Mouse (Mus musculus) mature B cell (primary cell): ENCODE measurements around the gene Pld3.

ENCODE experiments used
- in situ Hi-C: fragments of 300-500 bp; cut with MboI; formaldehyde crosslinking; loops from 2 replicates; pipeline ENCODE4 v1.14.3; 2019

The Pld3 gene

DNA sequence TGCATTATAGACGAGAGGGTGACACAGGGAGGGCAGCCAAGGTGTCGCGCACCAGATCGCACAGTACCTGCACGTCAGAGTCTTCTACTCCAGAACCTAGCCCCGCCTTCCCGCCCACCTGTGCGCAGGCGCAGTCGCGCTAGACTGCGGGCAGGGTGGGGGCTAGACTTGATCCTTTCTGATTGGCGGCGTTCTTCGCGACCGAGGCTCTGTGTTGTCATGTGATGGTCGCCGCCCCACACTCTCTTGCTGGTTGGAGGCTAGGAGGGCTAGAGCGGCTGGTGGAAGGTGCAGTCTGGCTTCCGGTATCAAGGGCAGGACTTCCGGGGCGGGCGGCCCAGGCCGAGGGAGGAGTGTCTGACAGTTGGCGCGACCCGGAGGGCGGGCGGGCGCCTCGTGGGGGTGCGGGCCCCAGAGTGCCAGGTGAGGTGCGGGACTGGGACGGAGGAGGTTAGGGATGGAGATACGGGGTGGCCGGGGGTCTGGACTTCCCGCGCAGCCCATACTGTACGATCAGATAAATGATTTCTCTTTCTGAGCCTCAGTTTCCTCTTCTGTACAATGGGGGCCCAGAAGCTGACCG lies at the start of gene Pld3, which contains the start of gene 2310022A10Rik:
TSS of gene Pld3 (minus strand) at position 288 of the 583 bp plus-strand sequence.
TSS of gene 2310022A10Rik (plus strand) at position 303 of the 583 bp plus-strand sequence.
- in situ Hi-C loops: no loop called here

DNA sequence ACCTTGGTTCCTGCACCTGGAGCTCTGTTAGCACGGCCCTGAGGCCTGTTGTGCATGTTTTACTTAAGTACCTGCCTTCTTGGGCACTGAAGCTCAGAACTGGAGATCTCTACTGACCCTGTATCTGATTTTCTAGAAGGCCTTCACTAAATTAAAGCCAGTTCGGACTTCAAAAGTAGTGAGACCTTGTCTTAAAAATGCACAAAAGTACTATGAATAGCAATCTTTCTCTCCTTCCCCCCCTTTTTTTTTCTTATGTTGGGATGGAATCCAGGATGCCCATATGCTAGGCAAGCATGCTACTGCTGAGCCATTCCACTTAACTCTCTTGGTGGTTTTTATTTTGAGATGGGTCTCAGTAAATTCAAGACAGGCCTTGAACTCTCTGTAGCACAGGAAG lies 49.1 kb upstream of the Pld3 start:
- in situ Hi-C loops: no loop called here

- in situ Hi-C loops: no loop called here
These were observed 48.6 kb upstream of the Pld3 start for GRCm38 (mm10) chr7:27601628-27602027.

DNA sequence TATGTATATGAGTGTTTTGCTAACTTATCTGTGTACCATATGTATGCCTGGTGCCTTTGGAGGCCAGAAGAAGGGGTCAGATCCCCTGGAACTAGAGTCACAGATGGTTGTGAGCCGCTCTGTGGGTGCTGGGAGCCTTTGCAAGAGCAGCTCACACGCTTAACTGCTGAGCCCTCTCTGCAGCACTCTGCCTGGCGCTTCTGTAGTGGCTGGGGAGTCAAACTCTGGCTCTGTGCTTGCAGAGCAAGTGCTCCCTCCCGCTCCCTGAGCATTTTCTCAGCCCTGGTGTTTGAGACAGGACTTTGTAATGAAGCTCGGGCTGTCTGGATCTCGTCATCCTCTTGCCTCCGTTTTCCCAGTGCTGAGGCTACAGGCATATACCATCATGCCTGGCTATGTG lies 45.0 kb upstream of the Pld3 start:
- in situ Hi-C loops: no loop called here

DNA sequence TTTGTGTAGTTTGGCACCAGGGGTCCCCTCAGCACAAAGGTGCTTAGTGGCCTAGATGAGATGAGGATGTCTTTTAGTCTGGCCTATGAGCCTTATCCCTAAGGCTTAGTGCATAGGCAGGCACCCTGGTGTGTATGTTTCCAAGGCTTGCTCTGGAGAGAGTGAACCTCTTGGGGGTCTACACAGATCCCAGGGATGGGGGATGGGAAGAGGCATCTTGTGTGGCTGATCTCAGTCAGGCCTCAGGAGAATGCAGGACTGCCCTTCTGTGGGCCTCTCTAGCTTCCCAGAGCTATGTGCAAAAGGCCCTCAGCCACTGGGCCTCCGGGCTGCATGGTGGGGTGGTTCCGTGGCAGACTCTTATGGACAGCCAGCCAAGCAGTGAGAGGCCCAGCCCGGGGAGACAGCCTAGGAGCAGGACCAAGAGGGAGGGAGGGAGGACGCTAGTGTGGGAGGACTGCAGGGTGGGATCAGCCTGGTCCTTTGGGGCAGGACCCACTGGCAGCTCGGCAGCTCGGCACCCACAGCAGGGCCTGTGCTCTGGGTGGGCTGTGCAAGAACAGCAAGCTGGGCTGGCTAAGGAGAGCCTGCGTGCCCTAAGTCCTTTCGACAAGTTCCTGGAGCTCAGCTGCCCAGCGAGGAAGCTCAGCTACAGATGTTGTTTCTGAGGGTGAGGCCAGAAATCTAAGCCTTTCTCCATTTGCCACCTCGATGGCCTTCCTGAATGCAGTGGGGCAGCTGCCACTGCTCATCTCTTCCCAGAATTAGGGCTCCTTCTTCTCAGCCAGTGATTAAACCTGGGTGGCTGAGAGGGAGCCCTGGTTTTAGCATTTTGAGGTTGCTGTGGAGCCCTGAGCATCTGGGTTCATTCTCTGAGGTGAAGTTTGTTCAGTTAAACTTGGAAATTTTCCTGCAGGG lies 43.8 kb upstream of the Pld3 start:
- in situ Hi-C loops: no loop called here

DNA sequence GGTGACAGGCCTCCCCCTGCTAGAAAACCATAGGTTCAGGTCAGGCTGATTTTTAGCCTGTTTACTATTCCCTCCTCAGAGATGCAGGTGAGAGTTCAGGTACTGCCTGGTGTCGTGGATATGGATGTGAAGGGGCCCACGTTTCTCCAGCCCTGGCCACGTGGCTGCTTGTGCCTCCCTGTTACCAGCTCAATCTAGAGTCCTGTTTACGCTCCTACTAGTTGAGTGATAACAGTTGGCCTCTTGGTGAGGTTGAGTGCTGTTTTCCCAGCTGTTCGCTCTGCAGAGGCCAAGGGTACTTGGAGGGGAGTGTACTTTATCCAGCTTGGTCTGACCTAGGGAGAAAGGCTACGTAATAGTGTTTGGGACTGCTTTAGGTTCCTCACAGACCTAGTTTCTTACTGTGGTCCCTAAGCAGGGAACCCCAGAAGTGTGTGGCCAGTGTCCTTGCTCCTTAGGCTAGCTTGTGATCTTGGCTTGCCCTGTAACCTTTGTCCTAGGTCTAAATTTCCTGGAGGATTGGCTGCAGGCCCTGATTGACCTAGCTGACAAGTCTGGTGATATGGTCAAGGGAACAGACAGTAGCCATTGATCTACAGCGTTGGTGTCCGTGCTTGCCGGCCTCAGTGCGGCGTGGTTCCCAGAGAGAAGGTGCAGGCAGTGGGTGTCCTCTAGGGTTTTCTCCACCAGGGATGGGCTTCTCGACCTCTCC lies 40.1 kb upstream of the Pld3 start:
- in situ Hi-C loops: no loop called here

GRCm38 (mm10) chr7:27592217-27592929 lies 39.4 kb upstream of the Pld3 start:
- in situ Hi-C loops: no loop called here

DNA sequence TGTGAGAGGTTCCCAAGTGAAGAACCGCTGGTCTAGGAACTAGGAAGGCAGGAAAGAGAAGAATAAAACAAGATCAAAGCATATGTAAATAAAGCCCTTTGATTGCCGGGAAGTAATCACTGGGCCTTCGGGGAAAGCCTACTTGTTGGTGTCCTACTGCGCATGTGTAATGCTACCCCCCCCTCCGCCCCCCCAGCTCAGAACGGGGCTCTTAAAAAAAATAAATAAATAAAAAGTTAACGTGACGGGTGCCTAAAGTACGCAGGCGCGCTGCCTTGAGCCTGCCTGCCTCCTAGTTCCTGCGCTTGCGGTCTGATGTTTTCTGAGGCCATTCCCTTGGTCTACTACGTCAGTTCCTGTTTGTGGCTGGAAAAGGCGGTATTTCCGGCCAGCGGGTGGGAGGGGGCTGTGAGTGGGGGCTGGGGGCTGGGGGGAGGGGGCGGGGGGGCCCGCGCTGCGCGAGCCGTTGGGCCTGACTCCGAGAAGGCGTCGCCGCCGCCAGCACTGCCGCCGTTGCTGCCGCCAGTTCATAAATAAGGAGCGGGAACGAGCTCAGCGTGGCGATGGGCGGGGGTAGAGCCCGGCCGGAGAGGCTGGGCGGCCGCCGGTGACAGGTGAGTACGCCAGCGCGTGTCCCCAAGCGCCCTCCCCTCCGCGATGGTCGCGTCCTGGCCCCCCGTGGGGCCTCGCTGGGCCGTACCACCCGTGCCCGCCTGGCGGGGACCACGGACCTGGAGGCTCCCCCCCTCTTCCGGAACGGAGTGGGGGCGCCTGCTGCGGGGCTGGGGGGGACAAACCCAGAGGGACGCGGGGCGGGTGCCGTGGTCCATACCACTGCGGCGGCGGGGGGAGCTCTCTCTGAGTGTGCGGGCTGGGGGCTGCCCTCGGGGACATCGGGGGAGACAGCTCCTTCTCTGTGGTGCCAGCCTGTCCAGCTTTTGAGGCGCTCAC lies 38.5 kb upstream of the Pld3 start, which contains the start of gene Akt2:
TSS of gene Akt2 (plus strand) at position 287 of the 951 bp plus-strand sequence.
- in situ Hi-C loops: no loop called here

DNA sequence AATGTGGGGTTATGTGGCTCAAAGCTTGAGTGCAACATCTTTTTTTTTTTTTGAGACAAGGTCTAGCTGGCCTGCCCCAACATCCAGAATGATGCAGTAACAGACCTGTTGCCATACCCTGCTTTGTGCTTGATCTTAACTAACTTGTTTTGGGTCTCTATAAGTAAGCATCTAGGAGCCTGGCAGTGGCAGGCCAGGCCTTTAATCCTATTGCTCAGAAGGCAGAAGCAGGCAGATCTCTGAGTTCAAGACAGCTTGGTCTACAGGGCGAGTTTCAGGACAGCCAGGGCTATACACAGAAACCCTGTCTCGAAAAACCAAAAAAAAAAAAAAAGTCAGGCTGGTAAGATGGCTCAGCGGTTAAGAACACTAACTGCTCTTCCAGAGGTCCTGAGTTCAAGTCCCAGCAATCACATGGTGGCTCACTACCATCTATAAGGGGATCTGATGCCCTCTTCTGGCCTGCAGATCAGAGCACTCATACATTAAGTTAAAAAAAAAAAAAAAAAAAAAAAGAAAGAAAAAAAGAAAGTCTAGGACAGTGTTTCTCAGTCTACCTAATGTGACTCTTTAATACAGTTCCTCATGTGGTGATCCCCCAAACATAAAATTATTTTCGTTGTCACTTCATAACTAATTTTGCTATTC lies 37.7 kb upstream of the Pld3 start:
- in situ Hi-C loops: no loop called here

DNA sequence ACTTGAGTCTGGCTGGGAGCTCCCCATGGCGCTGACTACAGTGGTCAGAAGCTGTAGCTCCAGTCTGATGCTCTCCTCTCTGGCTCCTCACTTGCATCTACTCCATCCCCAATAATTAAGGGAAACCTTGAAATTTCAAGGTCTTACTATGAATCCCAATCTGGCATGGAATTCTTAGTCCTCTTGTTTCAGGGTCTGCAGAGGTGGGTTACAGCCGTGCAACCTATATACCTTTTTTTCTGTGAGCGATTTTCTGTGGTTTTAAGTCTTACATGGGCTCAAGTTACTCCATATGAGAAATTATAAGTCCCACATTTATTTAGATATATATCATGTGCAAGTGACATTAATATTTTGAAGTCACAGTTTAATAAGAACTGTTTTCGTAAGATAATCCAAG lies 37.1 kb upstream of the Pld3 start:
- in situ Hi-C loops: no loop called here

- in situ Hi-C loops: no loop called here
These were observed 34.7 kb upstream of the Pld3 start for GRCm38 (mm10) chr7:27587741-27588140.

GRCm38 (mm10) chr7:27586861-27587260 lies 33.8 kb upstream of the Pld3 start:
- in situ Hi-C loops: no loop called here

DNA sequence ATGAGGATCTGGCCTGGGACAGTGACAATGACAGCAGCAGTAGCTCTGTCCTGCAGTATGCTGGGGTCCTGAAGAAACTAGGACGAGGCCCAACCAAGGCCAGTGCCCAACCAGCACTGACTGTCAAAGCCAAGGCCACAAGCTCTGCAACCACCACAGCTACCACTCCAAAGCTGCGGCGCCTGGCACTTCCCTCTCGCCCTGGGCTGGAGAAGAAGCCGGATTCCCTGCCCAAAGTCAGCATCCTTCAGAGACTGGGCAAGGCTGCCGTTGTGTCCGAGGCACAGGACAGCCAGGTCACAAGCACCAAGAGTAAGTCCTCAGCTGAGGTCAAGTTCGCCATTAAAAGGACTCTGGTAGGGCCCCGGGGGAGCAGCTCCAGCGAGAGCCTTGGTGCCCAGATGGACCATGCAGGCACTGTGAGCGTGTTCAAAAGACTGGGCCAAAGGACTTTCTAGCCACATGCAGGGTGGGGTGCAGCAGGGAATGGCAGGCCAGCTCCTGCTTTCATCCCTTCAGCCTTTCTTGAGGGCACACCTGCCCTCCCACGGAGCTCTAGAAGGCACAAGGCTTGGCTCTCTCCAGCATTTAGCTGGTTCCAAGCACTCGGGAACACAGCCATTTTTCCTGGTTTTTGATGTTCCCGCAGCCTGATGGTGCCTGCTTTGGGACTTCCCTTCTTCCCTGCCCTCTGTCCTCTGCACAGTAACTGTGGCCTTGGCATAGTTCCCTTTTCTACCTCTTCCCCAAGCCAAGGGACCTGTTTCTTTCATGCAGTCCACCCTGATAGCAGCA lies 27.6 kb upstream of the Pld3 start:
- in situ Hi-C loops: no loop called here

GRCm38 (mm10) chr7:27578465-27578864 lies 25.4 kb upstream of the Pld3 start:
- in situ Hi-C loops: no loop called here

DNA sequence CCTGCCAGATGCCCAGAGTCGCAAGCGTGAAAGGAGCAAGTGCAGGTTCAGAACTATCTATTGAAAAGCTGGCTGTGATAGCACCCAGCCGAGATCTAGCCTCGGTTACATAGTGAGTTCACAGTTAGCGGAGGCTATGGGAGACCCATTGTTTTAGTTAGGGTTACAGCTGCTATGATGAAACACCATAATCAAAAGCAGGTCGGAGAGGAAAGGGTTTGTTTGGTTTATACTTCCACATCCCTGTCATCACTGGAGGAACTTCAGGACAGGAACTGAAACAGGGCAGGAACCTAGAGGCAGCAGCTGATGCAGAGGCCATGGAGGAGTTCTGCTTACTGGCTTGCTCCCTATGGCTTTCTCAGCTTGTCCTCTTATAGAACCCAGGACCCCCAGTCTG lies 24.6 kb upstream of the Pld3 start:
- in situ Hi-C loops: no loop called here

DNA sequence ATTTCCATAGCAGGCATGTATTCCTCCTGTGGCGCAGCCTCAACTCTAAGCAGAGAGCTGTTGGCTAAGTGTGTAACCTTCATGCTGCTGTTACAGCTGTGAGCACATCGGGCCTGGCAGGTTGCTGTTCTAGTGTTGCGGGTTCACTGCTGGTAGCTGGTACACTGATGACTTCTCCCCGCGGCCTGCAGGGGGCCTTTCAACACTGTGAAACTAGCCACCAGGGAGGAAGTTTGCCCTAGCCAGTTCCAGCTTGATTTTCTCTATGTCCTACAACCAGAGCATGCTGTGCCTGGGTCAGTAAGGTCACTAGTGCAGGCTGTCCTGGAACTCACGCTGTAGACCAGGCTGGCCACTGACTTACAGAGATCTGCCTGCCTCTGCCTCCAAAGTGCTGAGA lies 23.9 kb upstream of the Pld3 start:
- in situ Hi-C loops: no loop called here

DNA sequence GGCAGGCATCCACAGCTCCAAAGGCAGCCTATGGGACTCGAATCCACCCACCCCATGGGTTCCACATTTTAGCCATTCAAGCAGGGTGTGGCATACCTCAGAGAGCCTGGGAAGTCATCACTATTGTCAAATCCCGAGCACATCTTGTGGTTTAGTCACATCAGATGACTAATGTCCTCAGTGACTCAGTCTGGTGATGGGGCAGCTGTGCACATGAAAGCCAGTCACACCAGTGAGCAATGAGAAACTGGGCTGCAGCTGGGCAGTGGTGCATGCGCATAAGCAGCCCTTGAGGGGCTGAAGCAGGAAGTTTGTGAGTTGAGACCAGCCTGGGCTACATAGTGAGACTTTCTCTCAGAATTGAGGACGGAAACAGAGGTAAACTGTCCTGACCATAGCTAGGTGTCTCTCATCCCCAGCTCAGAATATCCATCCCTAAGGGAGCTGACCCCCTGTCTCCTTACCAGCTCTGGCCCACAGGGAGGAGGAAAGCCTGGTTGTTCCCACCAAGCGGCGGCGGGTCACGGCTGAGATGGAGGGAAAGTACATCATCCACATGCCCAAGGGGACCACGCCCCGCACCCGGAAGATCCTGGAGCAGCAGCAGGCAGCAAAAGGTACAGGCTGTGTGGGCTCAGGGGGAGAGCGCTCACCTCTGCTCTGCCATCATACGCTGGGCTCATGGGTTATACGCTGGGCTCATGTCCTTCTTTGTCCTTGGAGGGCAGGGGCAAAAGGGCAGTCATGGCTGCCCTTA lies 21.3 kb upstream of the Pld3 start:
- in situ Hi-C loops: no loop called here

- in situ Hi-C loops: no loop called here
These were observed 19.1 kb upstream of the Pld3 start for GRCm38 (mm10) chr7:27572133-27572532.
